Mouse (Mus musculus) heart, embryonic 14.5 days (tissue): ENCODE data around the gene Syt7. TPM values are rescaled to one million over a fixed set of nuclear protein-coding genes. Genes with fewer than 3 reads are reported as not detected.

Experiments
- ATAC-seq: fragments of 200-750 bp; cut with Nextera tagmentation; 2 replicates; pipeline ENCODE4 v1.8.0; 2017; ENCODE audit warnings: low read depth, moderate TSS enrichment; ENCODE audit not compliant: insufficient number of reproducible peaks, insufficient read depth, low FRiP score
- H3K27ac ChIP-seq, 2 experiments: fragments of 200-500 bp in 1 of 2; fragments of 300-500 bp in 1 of 2; sonication (generic) in 1 of 2; replicated peaks in 1 of 2; 2 replicates each; pipeline ENCODE4 v1.5.1; 2012 to 2014; ENCODE audit warnings: low read depth in 2 of 2, low read length in 2 of 2, control low read depth in 1 of 2, mild to moderate bottlenecking in 1 of 2, mixed read lengths in 1 of 2; ENCODE audit not compliant: control insufficient read depth in 1 of 2, insufficient read depth in 1 of 2
- H3K27me3 ChIP-seq: fragments of 300-500 bp; sonication (generic); 2 replicates; pipeline ENCODE4 v1.6.1; 2014; ENCODE audit warnings: mild to moderate bottlenecking, low read length, control low read depth; ENCODE audit not compliant: control insufficient read depth, insufficient read depth
- H3K36me3 ChIP-seq: fragments of 300-500 bp; sonication (generic); 2 replicates; pipeline ENCODE4 v1.6.1; 2014; ENCODE audit warnings: mild to moderate bottlenecking, control low read depth, low read length, mixed read lengths; ENCODE audit not compliant: control insufficient read depth, insufficient read depth
- H3K4me1 ChIP-seq, 2 experiments: fragments of 200-500 bp in 1 of 2; fragments of 300-500 bp in 1 of 2; sonication (generic) in 1 of 2; 2 replicates each; pipeline ENCODE4 v1.6.1; 2012 to 2014; ENCODE audit warnings: low read length in 2 of 2, control low read depth in 1 of 2, mixed read lengths in 1 of 2; ENCODE audit not compliant: control insufficient read depth in 2 of 2, insufficient read depth in 2 of 2
- H3K4me2 ChIP-seq: fragments of 300-500 bp; sonication (generic); 2 replicates; pipeline ENCODE4 v1.6.1; 2014; ENCODE audit warnings: mild to moderate bottlenecking, low read length
- H3K4me3 ChIP-seq, 2 experiments: fragments of 200-500 bp in 1 of 2; fragments of 300-500 bp in 1 of 2; sonication (generic) in 1 of 2; 2 replicates each; pipeline ENCODE4 v1.5.1; 2012 to 2014; ENCODE audit warnings: low read length in 2 of 2, mild to moderate bottlenecking in 2 of 2, control low read depth in 1 of 2, low read depth in 1 of 2, moderate library complexity in 1 of 2; ENCODE audit not compliant: control insufficient read depth in 1 of 2, insufficient read depth in 1 of 2
- H3K9ac ChIP-seq: fragments of 300-500 bp; sonication (generic); 2 replicates; pipeline ENCODE4 v1.6.1; 2014; ENCODE audit warnings: mild to moderate bottlenecking, low read length
- H3K9me3 ChIP-seq: fragments of 300-500 bp; sonication (generic); 2 replicates; pipeline ENCODE4 v1.6.1; 2016; ENCODE audit warnings: low read length, control low read depth; ENCODE audit not compliant: control insufficient read depth
- WGBS: fragments of 180-500 bp; shearing (Covaris S2); extraction: QIAGEN DNeasy Blood & Tissue Kit; methylation state at CpG from one replicate; pipeline ENCODE4 v1.1.7; 2014; 5-methylcytosine and 5-hydroxymethylcytosine counted together
- polyA plus RNA-seq: library from polyadenylated mRNA; unstranded; fragments of >200 nt; fragmentation: Nextera tagmentation; extraction: Ambion mirVana; gene quantifications from 2 replicates; pipeline ENCODE4 v1.2.1, GENCODE M21; 2014

Gene Syt7
- polyA plus RNA-seq, 1 experiment from 2014 or later: 0.92 TPM

DNA sequence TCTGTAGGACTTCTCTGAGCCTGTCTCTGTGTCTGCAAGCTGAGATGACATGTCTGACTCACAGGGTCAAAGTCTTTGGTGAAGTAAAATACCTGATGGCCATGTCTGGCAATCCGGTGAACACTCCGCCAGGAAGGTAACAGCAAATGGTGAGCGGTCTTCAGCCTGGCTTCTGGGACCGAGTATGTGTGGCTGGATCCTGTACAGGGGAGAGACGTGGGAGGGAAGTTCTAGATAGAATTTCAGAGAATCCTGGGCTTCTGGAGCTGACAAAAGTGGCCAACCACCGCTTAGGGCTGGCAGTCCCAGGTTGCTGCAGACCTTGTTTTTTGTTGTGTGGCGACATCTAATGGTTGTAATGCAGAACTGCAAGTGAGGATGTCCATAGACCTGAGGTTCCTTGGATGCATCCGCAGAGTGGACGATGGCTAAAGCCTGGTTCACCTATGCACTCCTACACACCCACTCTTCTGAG lies 97.4 kb downstream of the Syt7 start:
- 19% methylated on average over 9 of the region's 9 CpGs for WGBS
- no peaks in the 10 kb centered on the region for H3K36me3 ChIP-seq
- peaks cover 4 to 10% of the 10 kb centered on the region in 2 experiments; a peak in 2 of 4 replicates for H3K4me1 ChIP-seq
- no peak overlapping the region for H3K4me2 ChIP-seq
- no peaks in the 10 kb centered on the region for H3K9me3 ChIP-seq
- no peak overlapping the region for H3K9ac ChIP-seq
- H3K27ac ChIP-seq: no peak overlapping the region
- H3K27me3 ChIP-seq: peaks cover 67% of the 10 kb centered on the region
- peak; percentile 60; the same call in 1 of the 2 replicates for ATAC-seq
- no peak overlapping the region for H3K4me3 ChIP-seq

DNA sequence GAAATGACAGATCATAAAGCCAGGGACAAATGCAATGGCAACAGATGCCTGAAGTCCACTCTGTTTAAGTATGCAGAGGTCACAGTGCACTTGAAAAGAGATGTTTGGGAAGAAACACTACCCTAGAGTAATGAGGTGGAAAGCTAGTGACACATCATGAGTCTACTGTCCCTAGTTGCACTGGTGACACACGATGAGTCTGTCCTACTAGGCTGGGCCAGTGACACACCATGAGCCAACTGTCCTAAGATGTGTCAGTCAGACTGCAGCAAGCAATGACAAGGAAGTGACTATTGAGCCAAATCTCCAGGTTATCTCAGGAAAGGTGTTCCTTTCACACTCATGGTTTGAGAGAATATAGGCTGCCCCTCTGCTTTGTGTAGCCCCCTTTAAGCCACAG lies 106.8 kb downstream of the Syt7 start:
- Histone ChIP-seq H3K27ac (no peak overlapping the region), H3K4me2 (no peak overlapping the region), H3K9ac (no peak overlapping the region), H3K9me3 (no peaks in the 10 kb centered on the region), H3K4me1 (peaks cover 4 to 7% of the 10 kb centered on the region in 2 experiments; a peak in 2 of 4 replicates), H3K27me3 (peaks cover 12% of the 10 kb centered on the region), H3K36me3 (peaks cover 24% of the 10 kb centered on the region), H3K4me3 (no peak overlapping the region)
- 86% methylated on average over 1 of the region's 1 CpGs for WGBS
- ATAC-seq: no peak

DNA sequence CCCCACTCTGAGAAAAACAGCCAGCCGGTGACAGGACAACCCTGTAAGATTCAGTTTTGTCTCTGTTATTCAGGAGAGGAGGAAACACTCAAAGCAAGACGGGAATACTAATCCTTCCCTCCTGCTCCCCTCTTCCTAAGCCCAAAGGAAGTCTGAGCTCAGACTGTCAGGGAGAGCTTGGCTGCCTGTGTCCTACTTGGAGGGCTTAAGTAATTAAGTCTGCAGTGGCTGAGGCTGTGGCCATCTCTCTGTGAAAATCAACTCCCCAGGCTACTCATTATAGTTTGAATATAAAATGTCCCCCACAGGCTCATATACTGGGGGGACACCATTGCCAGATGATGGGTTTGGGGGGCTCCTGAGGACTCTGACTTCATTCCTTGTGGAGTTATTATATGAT lies 108.1 kb downstream of the Syt7 start:
- H3K4me2 ChIP-seq: no peak overlapping the region
- WGBS: 63% methylated on average over 2 of the region's 2 CpGs
- H3K4me3 ChIP-seq: no peak overlapping the region
- H3K9ac ChIP-seq: no peak overlapping the region
- H3K36me3 ChIP-seq: peaks cover 37% of the 10 kb centered on the region
- no peak for ATAC-seq
- H3K9me3 ChIP-seq: no peaks in the 10 kb centered on the region
- no peak overlapping the region for H3K27ac ChIP-seq
- 0 out of 2 replicates have a peak, but pooled peaks cover 3% of the 10 kb centered on the region for H3K27me3 ChIP-seq
- peaks cover 4 to 7% of the 10 kb centered on the region in 2 experiments; a peak in 2 of 4 replicates for H3K4me1 ChIP-seq

DNA sequence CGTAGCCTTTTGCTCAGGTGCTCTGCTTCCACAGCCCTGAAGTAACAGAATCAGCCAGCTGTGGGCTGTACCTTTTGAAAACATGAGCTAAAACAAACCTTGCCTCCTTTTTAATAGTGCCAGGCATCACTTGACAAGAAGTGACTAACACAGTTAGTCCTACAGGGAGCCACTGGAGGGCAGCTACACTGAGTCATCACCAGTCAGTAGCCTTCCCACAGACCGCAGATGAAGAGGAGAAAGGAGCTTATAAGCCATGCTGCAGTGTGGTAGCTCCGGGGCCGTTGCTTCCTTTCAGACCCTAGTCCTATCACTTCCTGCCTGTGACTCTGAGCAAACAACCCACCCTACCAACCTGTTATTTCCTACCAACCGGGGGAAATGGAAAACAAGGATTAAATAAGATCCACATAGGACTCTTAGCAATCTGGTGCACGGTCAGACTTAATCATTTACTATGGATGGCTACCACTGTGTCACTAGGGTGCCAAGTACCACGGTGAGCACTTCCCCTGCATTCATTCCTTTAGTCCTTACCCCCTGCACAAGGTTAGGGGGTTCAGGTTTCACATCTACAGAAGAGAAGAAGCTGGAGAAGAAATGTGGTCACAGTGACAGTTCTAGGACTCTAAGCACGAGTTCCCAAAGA lies 108.7 kb downstream of the Syt7 start:
- Histone ChIP-seq H3K9me3 (no peaks in the 10 kb centered on the region), H3K27ac (0 out of 4 replicates have a peak overlapping the region, but pooled peaks of 1 of the 2 experiments have one; percentile 11), H3K4me1 (peaks cover under 1 to 1% of the 10 kb centered on the region in 2 experiments; a peak in 2 of 4 replicates), H3K4me2 (no peak overlapping the region), H3K36me3 (peaks cover 43% of the 10 kb centered on the region), H3K9ac (no peak overlapping the region), H3K27me3 (0 out of 2 replicates have a peak, but pooled peaks cover 3% of the 10 kb centered on the region), H3K4me3 (no peak overlapping the region)
- ATAC-seq: no peak
- 63% methylated on average over 8 of the region's 8 CpGs for WGBS

DNA sequence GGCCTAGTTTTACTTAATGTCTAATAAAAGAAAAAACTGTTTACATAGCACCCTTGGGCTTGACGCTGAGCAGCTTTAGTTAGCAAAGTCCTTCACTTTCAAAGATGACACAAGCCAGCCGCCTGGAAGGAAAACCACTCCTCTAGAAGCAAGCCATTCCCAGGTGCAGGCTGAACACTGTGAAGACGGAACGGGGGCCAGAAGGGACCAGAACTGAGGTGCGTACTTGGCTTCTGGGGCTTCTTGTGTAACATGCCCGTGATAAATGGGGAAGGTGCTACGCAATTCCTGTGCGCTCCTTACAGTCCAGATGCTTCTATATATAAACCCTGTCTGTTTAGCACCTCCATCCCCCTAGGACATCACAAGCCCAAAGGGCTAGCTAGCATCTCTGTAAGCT lies 111.7 kb downstream of the Syt7 start:
- no peak for ATAC-seq
- Histone ChIP-seq H3K27ac (no peak overlapping the region), H3K4me1 (no peaks in the 10 kb centered on the region), H3K27me3 (no peaks in the 10 kb centered on the region), H3K4me2 (no peak overlapping the region), H3K36me3 (peaks cover 64% of the 10 kb centered on the region), H3K9me3 (no peaks in the 10 kb centered on the region), H3K9ac (no peak overlapping the region), H3K4me3 (no peak overlapping the region)
- 76% methylated on average over 8 of the region's 8 CpGs for WGBS

DNA sequence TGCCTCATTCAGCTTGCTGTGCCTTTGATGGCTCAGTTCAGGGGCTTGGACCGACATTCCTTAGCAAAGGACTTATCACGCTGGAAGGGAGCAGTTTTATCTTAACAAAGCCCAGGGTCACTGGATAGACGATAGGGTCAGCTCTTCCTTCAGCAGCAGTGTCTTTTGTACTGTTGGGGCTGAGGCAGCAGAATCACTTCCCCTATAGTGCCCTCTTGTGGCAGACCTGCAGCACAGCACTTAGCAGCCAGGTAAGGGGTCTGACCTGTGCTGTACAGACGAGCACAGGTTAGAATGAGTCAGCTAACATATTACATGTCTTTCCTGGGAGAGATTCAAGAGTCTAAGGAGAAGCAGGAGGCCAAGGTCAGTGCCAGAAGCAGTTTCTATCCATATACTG lies 113.7 kb downstream of the Syt7 start:
- Histone ChIP-seq H3K27me3 (no peaks in the 10 kb centered on the region), H3K4me2 (no peak overlapping the region), H3K4me3 (no peak overlapping the region), H3K9me3 (no peaks in the 10 kb centered on the region), H3K9ac (no peak overlapping the region), H3K36me3 (peaks cover 78% of the 10 kb centered on the region), H3K4me1 (no peaks in the 10 kb centered on the region), H3K27ac (no peak overlapping the region)
- WGBS: 4% methylated on average over 4 of the region's 4 CpGs
- ATAC-seq: no peak
